Mouse (Mus musculus): Measurements from ENCODE around the gene Pcnx2. TPM values are rescaled to one million over a fixed set of nuclear protein-coding genes. Genes with fewer than 3 reads are reported as not detected.

The Pcnx2 gene
- polyA plus RNA-seq (2014; fragmentation: Nextera tagmentation; extraction: Ambion mirVana) = 0.40 and 0.74 TPM in 2 replicates

GRCm38 (mm10) chr8:125897868-125898788 lies at the start of gene Pcnx2:
Gene Pcnx2, minus strand, starts transcription at chr8:125898317.
- Histone ChIP-seq H3K9ac (ENCODE audit: low read length) (peak within 1 kb of the TSS; percentile 51; the same call in 1 of the 2 replicates), H3K9me3 (ENCODE audit: control insufficient read depth, low read length) (no peaks in the 10 kb centered on the region), H3K27ac (ENCODE audit: low read depth, low read length) (no peak within 1 kb of the TSS), H3K4me1 (ENCODE audit: control insufficient read depth, insufficient read depth, low read length) (no peaks in the 10 kb centered on the region), H3K4me3 (ENCODE audit: low read depth, low read length) (peak within 1 kb of the TSS; percentile 37), H3K36me3 (ENCODE audit: control insufficient read depth, insufficient read depth, low read length) (no peaks in the 10 kb centered on the region), H3K4me2 (peak within 1 kb of the TSS; percentile 52), H3K27me3 (ENCODE audit: control insufficient read depth, insufficient read depth, low read length) (peaks cover 12% of the 10 kb centered on the region)
- 4% methylated on average over 44 of the region's 44 CpGs for WGBS
- ATAC-seq (ENCODE audit: low FRiP score) (peak; percentile 65; the same call in 1 of the 2 replicates), DNase-seq (ENCODE audit: low spot score, missing footprints) (peak; percentile 91)

GRCm38 (mm10) chr8:125944511-125944910 lies 46.4 kb upstream of the Pcnx2 start:
- Histone ChIP-seq H3K27ac (ENCODE audit: low read depth, low read length) (no peak overlapping the region), H3K9me3 (ENCODE audit: control insufficient read depth, low read length) (no peaks in the 10 kb centered on the region), H3K36me3 (ENCODE audit: control insufficient read depth, insufficient read depth, low read length) (no peaks in the 10 kb centered on the region), H3K27me3 (ENCODE audit: control insufficient read depth, insufficient read depth, low read length) (no peaks in the 10 kb centered on the region; the same call in 1 of the 2 replicates), H3K4me2 (no peak overlapping the region), H3K4me1 (ENCODE audit: control insufficient read depth, insufficient read depth, low read length) (no peaks in the 10 kb centered on the region), H3K4me3 (ENCODE audit: low read depth, low read length) (no peak overlapping the region), H3K9ac (ENCODE audit: low read length) (no peak overlapping the region)
- 92% methylated on average over 4 of the region's 4 CpGs for WGBS
- ATAC-seq (ENCODE audit: low FRiP score) (no peak), DNase-seq (ENCODE audit: low spot score, missing footprints) (no peak)

GRCm38 (mm10) chr8:125935649-125936048 lies 37.5 kb upstream of the Pcnx2 start:
- Histone ChIP-seq H3K27me3 (ENCODE audit: control insufficient read depth, insufficient read depth, low read length) (no peaks in the 10 kb centered on the region), H3K4me2 (no peak overlapping the region), H3K4me1 (ENCODE audit: control insufficient read depth, insufficient read depth, low read length) (no peaks in the 10 kb centered on the region), H3K9ac (ENCODE audit: low read length) (no peak overlapping the region), H3K4me3 (ENCODE audit: low read depth, low read length) (no peak overlapping the region), H3K27ac (ENCODE audit: low read depth, low read length) (no peak overlapping the region), H3K36me3 (ENCODE audit: control insufficient read depth, insufficient read depth, low read length) (no peaks in the 10 kb centered on the region), H3K9me3 (ENCODE audit: control insufficient read depth, low read length) (no peaks in the 10 kb centered on the region)
- peak; percentile 90 for DNase-seq (ENCODE audit: low spot score, missing footprints)
- WGBS = 52% methylated on average over 9 of the region's 9 CpGs
- ATAC-seq (ENCODE audit: low FRiP score) = no peak

GRCm38 (mm10) chr8:125931822-125932221 lies 33.7 kb upstream of the Pcnx2 start:
- peak; percentile 14 for DNase-seq (ENCODE audit: low spot score, missing footprints)
- H3K4me1 ChIP-seq (ENCODE audit: control insufficient read depth, insufficient read depth, low read length) = no peaks in the 10 kb centered on the region
- no peak overlapping the region for H3K4me3 ChIP-seq (ENCODE audit: low read depth, low read length)
- no peak overlapping the region for H3K4me2 ChIP-seq
- ATAC-seq (ENCODE audit: low FRiP score) = no peak
- H3K9me3 ChIP-seq (ENCODE audit: control insufficient read depth, low read length) = no peaks in the 10 kb centered on the region
- no peak overlapping the region for H3K27ac ChIP-seq (ENCODE audit: low read depth, low read length)
- no peaks in the 10 kb centered on the region for H3K36me3 ChIP-seq (ENCODE audit: control insufficient read depth, insufficient read depth, low read length)
- H3K9ac ChIP-seq (ENCODE audit: low read length) = no peak overlapping the region
- WGBS = 95% methylated on average over 6 of the region's 6 CpGs
- H3K27me3 ChIP-seq (ENCODE audit: control insufficient read depth, insufficient read depth, low read length) = no peaks in the 10 kb centered on the region

- Histone ChIP-seq H3K4me2 (no peak overlapping the region), H3K27ac (ENCODE audit: low read depth, low read length) (no peak overlapping the region), H3K36me3 (ENCODE audit: control insufficient read depth, insufficient read depth, low read length) (no peaks in the 10 kb centered on the region), H3K9ac (ENCODE audit: low read length) (no peak overlapping the region), H3K9me3 (ENCODE audit: control insufficient read depth, low read length) (no peaks in the 10 kb centered on the region), H3K4me3 (ENCODE audit: low read depth, low read length) (no peak overlapping the region), H3K27me3 (ENCODE audit: control insufficient read depth, insufficient read depth, low read length) (no peaks in the 10 kb centered on the region), H3K4me1 (ENCODE audit: control insufficient read depth, insufficient read depth, low read length) (no peaks in the 10 kb centered on the region)
- 83% methylated on average over 11 of the region's 11 CpGs for WGBS
- ATAC-seq (ENCODE audit: low FRiP score) = no peak
- DNase-seq (ENCODE audit: low spot score, missing footprints) = no peak
These were observed 32.3 kb upstream of the Pcnx2 start for GRCm38 (mm10) chr8:125930276-125931046.

DNA sequence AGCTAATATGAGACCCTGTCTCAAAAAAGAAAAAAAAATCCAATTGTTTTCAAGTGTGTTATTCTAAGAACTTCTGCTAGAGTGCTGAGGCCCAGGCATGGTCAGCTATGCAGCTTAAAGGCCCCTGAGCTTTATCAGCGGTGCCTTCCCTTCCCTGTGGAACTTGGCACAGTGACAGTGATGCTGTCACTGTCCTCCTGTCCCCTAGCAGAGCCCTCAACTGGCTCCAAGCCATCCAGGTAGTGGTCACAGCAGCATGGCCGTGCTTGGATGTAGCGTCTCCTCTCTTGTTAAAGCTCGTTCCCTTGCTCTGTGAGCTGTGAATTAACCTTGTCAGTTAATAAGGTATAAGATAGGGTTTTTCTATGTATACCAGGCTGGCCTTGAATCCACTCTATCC lies 28.5 kb upstream of the Pcnx2 start:
- H3K4me1 ChIP-seq (ENCODE audit: control insufficient read depth, insufficient read depth, low read length) = no peaks in the 10 kb centered on the region
- no peak overlapping the region for H3K9ac ChIP-seq (ENCODE audit: low read length)
- ATAC-seq (ENCODE audit: low FRiP score) = no peak
- no peak for DNase-seq (ENCODE audit: low spot score, missing footprints)
- no peaks in the 10 kb centered on the region for H3K9me3 ChIP-seq (ENCODE audit: control insufficient read depth, low read length)
- no peak overlapping the region for H3K4me2 ChIP-seq
- whole genome bisulfite sequencing = 80% methylated on average over 4 of the region's 4 CpGs
- no peaks in the 10 kb centered on the region for H3K36me3 ChIP-seq (ENCODE audit: control insufficient read depth, insufficient read depth, low read length)
- H3K27me3 ChIP-seq (ENCODE audit: control insufficient read depth, insufficient read depth, low read length) = no peaks in the 10 kb centered on the region
- H3K27ac ChIP-seq (ENCODE audit: low read depth, low read length) = no peak overlapping the region
- no peak overlapping the region for H3K4me3 ChIP-seq (ENCODE audit: low read depth, low read length)

GRCm38 (mm10) chr8:125922333-125922732 lies 24.2 kb upstream of the Pcnx2 start:
- no peak overlapping the region for H3K4me3 ChIP-seq (ENCODE audit: low read depth, low read length)
- no peaks in the 10 kb centered on the region for H3K9me3 ChIP-seq (ENCODE audit: control insufficient read depth, low read length)
- ATAC-seq (ENCODE audit: low FRiP score) = no peak
- no peaks in the 10 kb centered on the region for H3K4me1 ChIP-seq (ENCODE audit: control insufficient read depth, insufficient read depth, low read length)
- H3K4me2 ChIP-seq = no peak overlapping the region
- no peak overlapping the region for H3K9ac ChIP-seq (ENCODE audit: low read length)
- 79% methylated on average over 3 of the region's 3 CpGs for WGBS
- no peak for DNase-seq (ENCODE audit: low spot score, missing footprints)
- no peaks in the 10 kb centered on the region for H3K36me3 ChIP-seq (ENCODE audit: control insufficient read depth, insufficient read depth, low read length)
- H3K27me3 ChIP-seq (ENCODE audit: control insufficient read depth, insufficient read depth, low read length) = no peaks in the 10 kb centered on the region
- H3K27ac ChIP-seq (ENCODE audit: low read depth, low read length) = no peak overlapping the region

GRCm38 (mm10) chr8:125920761-125921160 lies 22.6 kb upstream of the Pcnx2 start:
- H3K36me3 ChIP-seq (ENCODE audit: control insufficient read depth, insufficient read depth, low read length) = no peaks in the 10 kb centered on the region
- H3K27ac ChIP-seq (ENCODE audit: low read depth, low read length) = no peak overlapping the region
- H3K27me3 ChIP-seq (ENCODE audit: control insufficient read depth, insufficient read depth, low read length) = no peaks in the 10 kb centered on the region
- no peak overlapping the region for H3K4me2 ChIP-seq
- ATAC-seq (ENCODE audit: low FRiP score) (no peak), DNase-seq (ENCODE audit: low spot score, missing footprints) (no peak)
- H3K9me3 ChIP-seq (ENCODE audit: control insufficient read depth, low read length) = no peaks in the 10 kb centered on the region
- WGBS = 82% methylated on average over 9 of the region's 9 CpGs
- no peaks in the 10 kb centered on the region for H3K4me1 ChIP-seq (ENCODE audit: control insufficient read depth, insufficient read depth, low read length)
- no peak overlapping the region for H3K9ac ChIP-seq (ENCODE audit: low read length)
- H3K4me3 ChIP-seq (ENCODE audit: low read depth, low read length) = no peak overlapping the region

- Histone ChIP-seq H3K27ac (ENCODE audit: low read depth, low read length) (no peak overlapping the region), H3K27me3 (ENCODE audit: control insufficient read depth, insufficient read depth, low read length) (no peaks in the 10 kb centered on the region), H3K9ac (ENCODE audit: low read length) (no peak overlapping the region), H3K4me2 (no peak overlapping the region), H3K4me3 (ENCODE audit: low read depth, low read length) (no peak overlapping the region), H3K36me3 (ENCODE audit: control insufficient read depth, insufficient read depth, low read length) (no peaks in the 10 kb centered on the region), H3K4me1 (ENCODE audit: control insufficient read depth, insufficient read depth, low read length) (no peaks in the 10 kb centered on the region), H3K9me3 (ENCODE audit: control insufficient read depth, low read length) (no peaks in the 10 kb centered on the region)
- ATAC-seq (ENCODE audit: low FRiP score) = no peak
- WGBS = 83% methylated on average over 10 of the region's 10 CpGs
- DNase-seq (ENCODE audit: low spot score, missing footprints) = no peak
These were observed 22.2 kb upstream of the Pcnx2 start for GRCm38 (mm10) chr8:125920281-125920680.

Measured in midbrain, embryonic 11.5 days (tissue).